Mouse (Mus musculus): ENCODE data around the gene Olfr304.
"Not testable (repeated sequence)": the region's sequence is repeated elsewhere in the genome, so short reads cannot be mapped to it uniquely, and the experiment has no call there.

The Olfr304 gene

DNA sequence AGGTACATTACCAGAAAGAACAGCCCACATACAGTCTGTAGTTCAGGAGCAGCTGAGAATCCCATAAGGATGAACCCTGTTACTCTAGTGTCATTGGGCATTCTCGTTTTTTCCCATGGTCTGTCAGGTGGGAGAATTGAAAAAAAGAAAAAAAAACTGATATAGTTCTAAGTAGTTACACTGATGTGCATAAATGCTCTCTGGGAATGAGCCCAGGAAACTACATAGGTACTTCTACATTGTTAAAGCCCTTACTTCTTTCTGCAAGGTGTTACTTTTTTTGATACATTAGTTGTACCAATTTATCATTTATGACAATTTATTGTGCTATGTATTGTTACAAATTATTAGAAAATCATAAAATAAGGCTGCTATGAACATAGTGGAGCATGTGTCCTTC lies at the start of gene Olfr304:
TSS of gene Olfr304 (minus strand) at position 101 of the 400 bp plus-strand sequence.
- no peak for DNase-seq

DNA sequence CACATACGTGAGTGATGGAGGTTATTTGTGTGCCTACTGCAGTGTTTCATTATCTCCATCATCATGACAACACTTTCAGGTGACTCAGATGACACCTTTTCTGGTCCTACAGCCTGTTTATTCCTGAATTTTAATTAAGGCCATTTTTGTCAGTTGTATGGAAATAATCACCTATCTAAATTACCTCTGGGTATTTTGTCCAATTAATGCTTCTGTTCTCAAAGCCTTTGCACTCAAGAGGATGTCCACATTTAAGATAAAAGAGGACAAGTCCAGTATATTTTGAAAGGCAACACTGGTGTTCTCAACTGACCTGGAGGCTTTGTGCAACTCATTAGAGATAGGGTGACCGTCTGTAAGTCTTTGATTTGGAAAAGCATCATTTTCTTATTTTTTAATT lies 17.1 kb upstream of the Olfr304 start, which contains the start of gene Olfr301:
TSS of gene Olfr301 (plus strand) at position 301 of the 400 bp plus-strand sequence.
- DNase-seq = no peak

DNA sequence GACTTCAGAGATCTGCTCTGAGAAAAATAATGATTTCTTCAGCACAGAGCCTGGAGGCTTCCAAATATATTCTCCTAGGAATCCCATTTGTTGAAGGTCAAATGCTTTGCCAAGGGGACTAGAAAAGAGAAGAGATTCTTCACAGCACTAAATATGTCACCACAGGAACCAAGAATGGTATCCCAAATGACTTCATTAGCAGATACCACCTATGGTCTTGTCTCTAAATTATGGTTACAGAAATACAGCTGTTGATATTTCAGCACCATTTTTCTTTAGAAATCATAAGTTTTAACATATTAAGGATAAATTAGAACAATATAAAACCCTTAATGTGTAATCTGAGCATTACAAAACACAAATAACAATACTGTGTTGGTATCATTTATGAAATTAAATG lies 11.2 kb upstream of the Olfr304 start, which contains the start of gene Olfr303:
TSS of gene Olfr303 (minus strand) at position 101 of the 400 bp plus-strand sequence.
- no peak for DNase-seq

DNA sequence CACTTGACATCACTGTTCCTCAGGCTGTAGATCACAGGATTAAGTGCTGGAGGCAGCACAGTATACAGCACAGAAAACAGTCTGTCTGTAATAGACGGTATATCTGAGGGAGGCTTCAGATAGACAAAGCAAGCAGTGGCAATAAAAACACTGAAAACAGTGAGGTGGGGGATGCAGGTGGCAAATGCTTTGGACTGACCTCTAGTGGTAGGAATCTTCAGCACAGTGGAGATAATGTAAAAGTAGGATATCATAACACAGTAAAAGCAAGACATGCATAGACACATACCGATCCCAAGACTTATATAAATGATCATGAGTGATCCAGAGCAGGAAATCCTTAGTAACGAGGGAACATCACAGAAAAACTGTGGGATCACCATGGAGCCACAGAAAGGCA lies 689 bp downstream of the Olfr304 start:
- no peak for DNase-seq

DNA sequence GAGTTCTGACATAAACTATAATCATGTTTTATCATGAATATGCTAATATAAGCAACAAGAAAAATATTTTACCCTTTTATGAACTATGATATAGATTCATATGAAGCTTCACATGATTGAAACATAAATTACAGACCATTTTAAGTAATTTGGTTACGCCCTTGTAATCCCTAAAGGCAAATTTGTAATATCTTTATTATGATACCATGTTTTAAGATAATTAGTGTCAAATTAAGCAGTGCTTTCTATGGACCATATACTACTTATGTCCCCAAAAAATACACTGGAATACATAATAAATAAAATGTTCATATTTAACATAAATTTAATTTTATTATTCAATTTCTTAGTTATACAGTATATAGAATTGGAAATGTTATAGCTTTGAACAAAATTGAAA lies 19.6 kb downstream of the Olfr304 start, which contains the start of gene Olfr305:
TSS of gene Olfr305 (minus strand) at position 101 of the 400 bp plus-strand sequence.
- DNase-seq = no peak

DNA sequence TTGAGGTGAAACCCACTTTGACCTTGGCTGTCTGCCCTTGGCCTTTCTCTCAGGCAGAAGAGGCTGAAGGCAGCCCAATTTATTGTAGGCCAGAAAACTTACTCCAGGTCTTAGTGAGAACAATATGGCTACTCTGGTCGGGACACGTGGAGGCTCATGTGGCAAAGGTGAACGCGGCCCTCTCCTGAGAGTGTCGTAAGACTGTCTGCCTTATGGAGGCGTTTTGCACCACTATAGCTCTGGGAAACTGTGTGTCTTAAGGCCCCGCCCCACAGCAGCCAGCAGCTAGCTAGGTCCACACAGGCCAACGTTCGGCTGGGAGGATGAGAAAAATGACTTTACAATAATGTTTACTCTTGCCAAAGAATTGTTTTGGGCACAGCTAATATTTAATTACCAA lies 40.2 kb downstream of the Olfr304 start:
- DNase-seq = not testable (repeated sequence)

DNA sequence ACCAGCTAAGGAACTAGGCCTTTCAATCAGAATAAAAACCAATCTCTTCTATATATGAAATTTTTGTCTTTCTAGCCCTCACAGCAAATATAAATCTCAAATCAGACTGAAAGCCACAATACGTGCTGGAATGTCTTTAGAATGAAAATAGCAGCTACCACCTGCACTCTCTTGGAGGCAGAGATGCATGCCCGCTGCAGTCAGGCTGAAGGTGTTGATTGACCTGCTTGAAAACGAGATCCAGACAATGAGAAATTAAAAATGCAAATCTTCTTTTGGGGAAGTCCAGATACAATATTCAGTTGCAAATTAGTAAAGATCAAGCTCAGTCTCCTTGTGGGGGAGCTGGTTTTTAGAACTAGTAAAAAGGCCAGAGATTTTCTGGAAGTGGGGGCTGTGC lies 42.2 kb downstream of the Olfr304 start:
- no peak for DNase-seq

DNA sequence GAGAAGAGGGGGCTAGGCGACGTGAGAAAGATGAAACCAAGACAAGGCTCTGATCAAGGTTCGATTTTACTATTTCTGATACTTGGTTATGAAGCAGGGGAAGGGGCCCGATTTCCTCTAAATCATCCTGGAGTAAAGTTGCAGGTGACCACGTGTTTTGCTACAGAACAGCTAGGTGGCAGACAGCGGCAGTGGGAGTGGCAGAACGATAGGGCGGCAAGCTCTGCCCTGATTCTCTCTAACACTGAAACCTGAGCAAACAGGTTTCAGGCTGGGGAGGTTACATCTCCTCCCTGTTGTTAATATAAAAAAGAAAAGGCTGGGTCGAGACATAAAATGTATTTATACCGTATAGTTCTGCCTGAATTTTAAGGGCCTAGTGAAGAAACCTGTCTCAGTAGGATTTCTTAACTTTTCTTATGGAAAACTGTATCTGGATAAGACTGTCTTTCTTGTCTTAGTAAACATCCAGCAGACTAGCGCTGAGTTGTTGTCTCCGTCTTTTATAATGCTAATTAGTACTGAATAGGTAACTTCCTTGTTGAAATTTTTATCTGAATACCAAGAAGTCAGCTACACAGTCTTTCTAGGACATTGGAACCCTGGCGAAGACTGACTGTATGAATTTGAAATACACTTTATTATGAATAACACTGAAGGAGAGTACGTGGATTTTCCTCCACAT lies 43.4 kb downstream of the Olfr304 start:
- DNase-seq = no peak

DNA sequence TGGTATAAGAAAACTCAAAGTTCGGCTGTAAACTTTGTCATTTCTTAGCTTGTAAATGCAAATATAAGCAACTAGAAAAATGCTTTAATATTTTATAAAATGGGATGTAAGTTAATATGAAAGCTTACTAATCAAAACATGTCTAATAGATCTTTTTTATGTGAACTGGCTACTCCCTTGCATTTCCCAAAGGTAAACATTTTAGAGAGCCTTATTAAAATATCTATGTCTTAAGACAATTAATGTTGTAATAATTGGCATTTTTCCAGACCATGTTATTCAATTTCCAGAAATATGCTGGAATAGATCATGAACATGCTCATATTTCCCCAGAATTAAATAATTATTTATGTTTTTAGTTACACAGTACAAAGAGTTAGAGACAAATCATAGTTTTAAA lies 49.0 kb downstream of the Olfr304 start, which contains the start of gene Olfr307:
TSS of gene Olfr307 (minus strand) at position 101 of the 400 bp plus-strand sequence.
- no peak for DNase-seq

All from right cerebral cortex, postnatal 25 days (tissue).